Mouse (Mus musculus) small intestine, adult 2 months (tissue): ENCODE data around the gene Ctnna3.

Experiments used
- CTCF ChIP-seq: fragments of 200-500 bp; IDR thresholded peaks from 2 replicates; pipeline ENCODE4 v1.5.1; 2012; ENCODE audit warnings: low read depth, mild to moderate bottlenecking, control low read depth, inconsistent platforms, low read length, moderate library complexity, mixed read lengths; ENCODE audit not compliant: insufficient replicate concordance, insufficient read length; ENCODE audit errors: extremely low read depth
- POLR2A ChIP-seq: fragments of 200-500 bp; IDR thresholded peaks from 2 replicates; pipeline ENCODE4 v1.6.1; 2012; ENCODE audit warnings: low read depth, mild to moderate bottlenecking, control low read depth, inconsistent platforms, low read length, moderate library complexity

DNA sequence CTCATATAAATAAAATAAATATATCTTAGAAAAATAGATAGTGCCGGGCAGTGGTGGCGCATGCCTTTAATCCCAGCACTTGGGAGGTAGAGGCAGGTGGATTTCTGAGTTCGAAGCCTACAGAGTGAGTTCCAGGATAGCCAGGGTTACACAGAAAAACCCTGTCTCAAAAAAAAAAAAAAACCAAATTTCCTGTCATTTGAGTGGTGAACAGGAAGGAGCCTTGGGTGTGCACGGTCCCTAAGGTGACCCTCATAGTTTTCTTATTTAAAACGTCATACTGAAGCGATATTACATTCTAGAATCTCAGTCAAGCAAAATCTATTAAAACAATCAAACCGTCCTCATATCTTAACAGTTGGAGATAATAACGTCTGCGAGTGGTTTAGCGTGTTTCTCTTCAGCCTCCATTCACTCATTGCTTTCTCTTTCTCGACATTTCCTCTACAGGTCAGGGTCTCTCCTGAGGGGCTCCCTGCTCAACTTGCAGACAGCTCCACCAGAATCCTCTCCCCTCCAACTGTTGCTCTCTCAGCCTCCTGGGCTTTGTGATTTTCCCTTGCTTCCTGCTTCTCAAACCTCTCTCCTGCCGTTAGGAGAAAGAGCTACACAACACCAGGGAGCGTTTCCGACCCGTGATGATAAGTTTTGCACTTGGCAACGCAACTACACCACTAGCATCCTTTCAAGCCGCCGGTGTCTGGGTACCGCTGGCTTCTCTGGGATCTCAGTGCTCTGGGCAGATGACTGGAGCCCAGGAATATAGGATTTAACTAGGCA, 1.5 kb upstream of the Ctnna3 start:
- TF ChIP-seq CTCF (peak; percentile 11; the same call in 1 of the 2 replicates), POLR2A (no peak)
